Mouse (Mus musculus) embryonic facial prominence, embryonic 14.5 days (tissue): Measurements from ENCODE around the gene Rhot1. TPM values are rescaled to one million over a fixed set of nuclear protein-coding genes. Genes with fewer than 3 reads are reported as not detected.
"Not testable (repeated sequence)": the region's sequence is repeated elsewhere in the genome, so short reads cannot be mapped to it uniquely, and the experiment has no call there.

Experiments used
- ATAC-seq: fragments of 200-750 bp; cut with Nextera tagmentation; 2 replicates; pipeline ENCODE4 v1.8.0; 2017; ENCODE audit warnings: low read depth, moderate number of reproducible peaks, moderate TSS enrichment
- DNase-seq: peaks from one replicate; pipeline ENCODE4 v3.0.0-alpha.2; 2015; ENCODE audit warnings: low spot score
- H3K27ac ChIP-seq: fragments of 300-500 bp; sonication (generic); replicated peaks from 2 replicates; pipeline ENCODE4 v1.5.1; 2014; ENCODE audit warnings: low read depth, mild to moderate bottlenecking, low read length, moderate library complexity
- H3K27me3 ChIP-seq: fragments of 300-500 bp; sonication (generic); replicated peaks from 2 replicates; pipeline ENCODE4 v1.6.1; 2014; ENCODE audit warnings: low read length; ENCODE audit not compliant: control insufficient read depth, insufficient read depth
- H3K36me3 ChIP-seq: fragments of 300-500 bp; sonication (generic); 2 replicates; pipeline ENCODE4 v1.6.1; 2014; ENCODE audit warnings: low read length, mixed read lengths; ENCODE audit not compliant: control insufficient read depth, insufficient read depth
- H3K4me1 ChIP-seq: fragments of 300-500 bp; sonication (generic); 2 replicates; pipeline ENCODE4 v1.6.1; 2014; ENCODE audit warnings: antibody characterized with exemption, low read length; ENCODE audit not compliant: control insufficient read depth, insufficient read depth
- H3K4me2 ChIP-seq: fragments of 300-500 bp; sonication (generic); 2 replicates; pipeline ENCODE4 v1.6.1; 2014; ENCODE audit warnings: low read depth, mild to moderate bottlenecking, low read length, moderate library complexity, mixed read lengths
- H3K4me3 ChIP-seq: fragments of 300-500 bp; sonication (generic); 2 replicates; pipeline ENCODE4 v1.5.1; 2014; ENCODE audit warnings: low read depth, mild to moderate bottlenecking, low read length
- H3K9ac ChIP-seq: fragments of 300-500 bp; sonication (generic); 2 replicates; pipeline ENCODE4 v1.6.1; 2014; ENCODE audit warnings: low read depth, mild to moderate bottlenecking, low read length, moderate library complexity, mixed read lengths
- H3K9me3 ChIP-seq: fragments of 300-500 bp; sonication (generic); 2 replicates; pipeline ENCODE4 v1.6.1; 2016; ENCODE audit warnings: low read length; ENCODE audit not compliant: control insufficient read depth
- WGBS: fragments of 180-500 bp; shearing (Covaris S2); extraction: QIAGEN DNeasy Blood & Tissue Kit; methylation state at CpG from one replicate; pipeline ENCODE4 v1.1.7; 2014; 5-methylcytosine and 5-hydroxymethylcytosine counted together
- polyA plus RNA-seq: library from polyadenylated mRNA; unstranded; fragments of >200 nt; fragmentation: Nextera tagmentation; extraction: Ambion mirVana; gene quantifications from 2 replicates; pipeline ENCODE4 v1.2.1, GENCODE M21; 2014

Rhot1 gene
- polyA plus RNA-seq, 1 experiment from 2014 or later: 58.8 TPM

GRCm38 (mm10) chr11:80184531-80185071, 24.2 kb upstream of the Rhot1 start:
- DNase-seq (no peak), ATAC-seq (no peak)
- Histone ChIP-seq H3K4me1 (no peaks in the 10 kb centered on the region), H3K9me3 (no peaks in the 10 kb centered on the region), H3K4me3 (peak overlapping the region; percentile 69), H3K36me3 (no peaks in the 10 kb centered on the region), H3K4me2 (peak overlapping the region; percentile 72), H3K9ac (0 out of 2 replicates have a peak overlapping the region, but pooled peaks have one; percentile 83), H3K27ac (peak overlapping the region; percentile 88; the same call in 1 of the 2 replicates), H3K27me3 (no peaks in the 10 kb centered on the region)
- 87% methylated on average over 6 of the region's 6 CpGs for WGBS

GRCm38 (mm10) chr11:80185441-80185976, 23.3 kb upstream of the Rhot1 start:
- not testable (repeated sequence) for H3K4me2 ChIP-seq, H3K36me3 ChIP-seq, H3K27ac ChIP-seq, ATAC-seq, H3K4me1 ChIP-seq, H3K9me3 ChIP-seq, H3K27me3 ChIP-seq, H3K9ac ChIP-seq, H3K4me3 ChIP-seq, DNase-seq
- 61% methylated on average over 5 of the region's 5 CpGs for WGBS

GRCm38 (mm10) chr11:80190280-80190679, 18.5 kb upstream of the Rhot1 start:
- Histone ChIP-seq H3K9me3 (no peaks in the 10 kb centered on the region), H3K4me1 (no peaks in the 10 kb centered on the region), H3K36me3 (peaks cover 15% of the 10 kb centered on the region), H3K9ac (no peak overlapping the region), H3K27me3 (no peaks in the 10 kb centered on the region), H3K4me3 (no peak overlapping the region), H3K4me2 (no peak overlapping the region), H3K27ac (no peak overlapping the region)
- no peak for ATAC-seq
- 57% methylated on average over 4 of the region's 4 CpGs for WGBS
- DNase-seq: no peak

- Histone ChIP-seq H3K9me3 (no peaks in the 10 kb centered on the region), H3K9ac (no peak overlapping the region), H3K36me3 (peaks cover 15% of the 10 kb centered on the region), H3K27ac (no peak overlapping the region), H3K4me2 (no peak overlapping the region), H3K4me1 (no peaks in the 10 kb centered on the region), H3K4me3 (no peak overlapping the region), H3K27me3 (no peaks in the 10 kb centered on the region)
- ATAC-seq: no peak
- no peak for DNase-seq
- 63% methylated on average over 4 of the region's 4 CpGs for WGBS
Observed at GRCm38 (mm10) chr11:80193827-80194226, 15.0 kb upstream of the Rhot1 start.

GRCm38 (mm10) chr11:80196351-80196750, 12.5 kb upstream of the Rhot1 start:
- 89% methylated on average over 7 of the region's 7 CpGs for WGBS
- H3K4me3 ChIP-seq: no peak overlapping the region
- H3K4me1 ChIP-seq: no peaks in the 10 kb centered on the region
- no peaks in the 10 kb centered on the region for H3K27me3 ChIP-seq
- no peaks in the 10 kb centered on the region for H3K9me3 ChIP-seq
- peaks cover 9% of the 10 kb centered on the region for H3K36me3 ChIP-seq
- H3K4me2 ChIP-seq: no peak overlapping the region
- no peak overlapping the region for H3K9ac ChIP-seq
- ATAC-seq (no peak), DNase-seq (no peak)
- no peak overlapping the region for H3K27ac ChIP-seq

- WGBS: 95% methylated on average over 3 of the region's 3 CpGs
- peaks cover 6% of the 10 kb centered on the region for H3K36me3 ChIP-seq
- H3K4me1 ChIP-seq: no peaks in the 10 kb centered on the region
- H3K27me3 ChIP-seq: no peaks in the 10 kb centered on the region
- no peak overlapping the region for H3K4me3 ChIP-seq
- no peak overlapping the region for H3K27ac ChIP-seq
- ATAC-seq (no peak), DNase-seq (no peak)
- H3K9ac ChIP-seq: no peak overlapping the region
- H3K4me2 ChIP-seq: no peak overlapping the region
- H3K9me3 ChIP-seq: no peaks in the 10 kb centered on the region
Observed at GRCm38 (mm10) chr11:80199316-80199715, 9.5 kb upstream of the Rhot1 start.

GRCm38 (mm10) chr11:80199773-80200172, 9.0 kb upstream of the Rhot1 start:
- peaks cover 2% of the 10 kb centered on the region; the same call in 1 of the 2 replicates for H3K36me3 ChIP-seq
- no peaks in the 10 kb centered on the region for H3K27me3 ChIP-seq
- H3K4me2 ChIP-seq: no peak overlapping the region
- H3K9me3 ChIP-seq: no peaks in the 10 kb centered on the region
- no peak overlapping the region for H3K27ac ChIP-seq
- no peak overlapping the region for H3K4me3 ChIP-seq
- ATAC-seq: no peak
- 96% methylated on average over 2 of the region's 2 CpGs for WGBS
- H3K9ac ChIP-seq: no peak overlapping the region
- no peak for DNase-seq
- H3K4me1 ChIP-seq: no peaks in the 10 kb centered on the region

- H3K27me3 ChIP-seq: no peaks in the 10 kb centered on the region
- H3K27ac ChIP-seq: no peak overlapping the region
- no peaks in the 10 kb centered on the region for H3K9me3 ChIP-seq
- no peak overlapping the region for H3K4me2 ChIP-seq
- no peak overlapping the region for H3K9ac ChIP-seq
- WGBS: 76% methylated on average over 1 of the region's 1 CpGs
- DNase-seq (no peak), ATAC-seq (no peak)
- H3K4me3 ChIP-seq: no peak overlapping the region
- no peaks in the 10 kb centered on the region for H3K36me3 ChIP-seq
- H3K4me1 ChIP-seq: no peaks in the 10 kb centered on the region
Observed at GRCm38 (mm10) chr11:80200326-80200725, 8.5 kb upstream of the Rhot1 start.

- ATAC-seq (no peak), DNase-seq (no peak)
- 68% methylated on average over 6 of the region's 6 CpGs for WGBS
- H3K36me3 ChIP-seq: no peaks in the 10 kb centered on the region
- no peaks in the 10 kb centered on the region for H3K9me3 ChIP-seq
- no peak overlapping the region for H3K9ac ChIP-seq
- H3K4me1 ChIP-seq: no peaks in the 10 kb centered on the region
- no peak overlapping the region for H3K27ac ChIP-seq
- no peak overlapping the region for H3K4me2 ChIP-seq
- no peaks in the 10 kb centered on the region for H3K27me3 ChIP-seq
- H3K4me3 ChIP-seq: no peak overlapping the region
Observed at GRCm38 (mm10) chr11:80202296-80202695, 6.5 kb upstream of the Rhot1 start.
